Mouse (Mus musculus): ENCODE measurements around the gene Cenpx. TPM values are rescaled to one million over a fixed set of nuclear protein-coding genes. Genes with fewer than 3 reads are reported as not detected.
A peak's percentile ranks its signal among the peaks of the same experiment; 100 is the strongest.

The Cenpx gene
- polyA plus RNA-seq, 1 experiment from 2014 or later = 108 TPM

DNA sequence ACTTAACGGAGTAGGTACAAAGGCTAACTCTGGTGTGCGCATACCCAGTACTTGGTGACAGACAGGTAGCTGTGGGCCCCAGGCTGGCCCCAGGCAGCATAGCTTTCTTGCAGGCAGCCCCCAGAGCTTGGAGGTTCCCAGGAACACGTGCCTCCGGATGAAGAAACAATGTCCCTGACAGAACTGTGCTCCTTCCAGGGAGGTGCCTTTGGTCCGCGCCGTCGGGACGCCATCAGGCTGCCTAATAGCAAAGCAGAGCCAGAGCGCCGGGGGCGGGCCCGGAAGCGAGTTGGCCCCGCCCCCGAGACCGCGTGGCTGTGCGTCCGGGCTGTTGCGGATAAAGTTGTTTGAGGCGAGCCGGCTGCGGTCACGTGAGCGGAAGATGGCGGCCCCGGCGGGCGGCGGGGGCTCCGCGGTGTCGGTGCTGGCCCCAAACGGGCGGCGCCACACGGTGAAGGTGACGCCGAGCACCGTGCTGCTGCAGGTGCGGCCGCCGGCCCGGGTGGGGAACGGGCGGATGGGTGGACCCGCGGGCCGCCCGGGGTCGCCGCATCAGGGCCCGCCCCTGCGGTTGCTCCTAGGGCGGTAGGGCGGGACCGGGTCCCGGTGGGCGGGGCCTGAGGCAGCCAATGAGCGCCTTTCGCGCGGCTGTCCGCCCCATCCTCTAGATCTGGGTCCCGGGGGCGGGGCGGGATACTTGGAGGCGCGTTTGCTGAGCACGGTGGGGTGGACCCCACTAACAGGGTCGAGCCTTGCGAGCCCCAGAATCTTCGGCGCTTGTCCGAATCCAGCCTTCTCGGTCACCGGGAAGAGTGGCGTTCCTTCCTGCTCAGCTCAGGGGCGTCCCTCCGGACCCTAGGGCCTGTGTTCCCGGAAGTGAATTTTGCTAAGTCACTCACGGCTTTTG, 40.6 kb downstream of the Cenpx start, which contains the start of gene Aspscr1:
Gene Aspscr1 (plus strand): TSS at position 287 of the 907 bp plus-strand sequence.
- WGBS = 1% methylated on average over 83 of the region's 83 CpGs
- peaks cover 25% of the 10 kb centered on the region for H3K4me1 ChIP-seq
- peak within 1 kb of the TSS; percentile 83 for H3K4me3 ChIP-seq (replicated peaks)
- no peaks in the 10 kb centered on the region for H3K27me3 ChIP-seq (replicated peaks)
- H3K4me2 ChIP-seq = peak within 1 kb of the TSS; percentile 79
- ATAC-seq (ENCODE audit: low FRiP score) = peak; percentile 98
- H3K9me3 ChIP-seq (replicated peaks) = no peaks in the 10 kb centered on the region
- H3K36me3 ChIP-seq = peaks cover 13% of the 10 kb centered on the region
- H3K9ac ChIP-seq (replicated peaks) = peak within 1 kb of the TSS; percentile 88
- peak within 1 kb of the TSS; percentile 96 for H3K27ac ChIP-seq (replicated peaks)

DNA sequence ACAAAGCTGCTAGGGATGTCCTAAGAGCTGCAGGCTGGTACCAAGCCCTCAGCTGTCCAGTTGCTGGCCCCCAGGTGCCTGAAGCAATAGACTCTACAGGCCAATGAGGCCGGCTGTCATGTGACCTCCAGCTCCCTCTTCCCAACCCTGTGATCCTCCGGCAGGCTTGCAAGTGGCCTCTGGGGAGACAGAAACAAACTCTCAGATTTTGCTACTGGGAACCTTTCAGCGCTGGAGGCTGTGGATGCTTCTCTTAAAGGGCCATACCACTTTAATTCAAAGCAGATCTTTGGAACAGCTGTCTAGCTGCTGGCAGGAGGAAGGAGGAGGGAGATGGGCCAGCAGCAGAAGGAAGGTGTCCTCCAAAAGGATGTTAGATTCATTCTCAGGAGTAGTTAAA, 46.9 kb downstream of the Cenpx start:
- Histone ChIP-seq H3K9ac (replicated peaks) (no peak overlapping the region; the same call in 1 of the 2 replicates), H3K27ac (replicated peaks) (no peak overlapping the region), H3K36me3 (no peaks in the 10 kb centered on the region), H3K4me3 (replicated peaks) (no peak overlapping the region), H3K4me1 (peaks cover 5% of the 10 kb centered on the region; the same call in 1 of the 2 replicates), H3K4me2 (no peak overlapping the region), H3K27me3 (replicated peaks) (peaks cover 23% of the 10 kb centered on the region), H3K9me3 (replicated peaks) (no peaks in the 10 kb centered on the region)
- 3% methylated on average over 3 of the region's 3 CpGs for WGBS
- ATAC-seq (ENCODE audit: low FRiP score) = no peak

DNA sequence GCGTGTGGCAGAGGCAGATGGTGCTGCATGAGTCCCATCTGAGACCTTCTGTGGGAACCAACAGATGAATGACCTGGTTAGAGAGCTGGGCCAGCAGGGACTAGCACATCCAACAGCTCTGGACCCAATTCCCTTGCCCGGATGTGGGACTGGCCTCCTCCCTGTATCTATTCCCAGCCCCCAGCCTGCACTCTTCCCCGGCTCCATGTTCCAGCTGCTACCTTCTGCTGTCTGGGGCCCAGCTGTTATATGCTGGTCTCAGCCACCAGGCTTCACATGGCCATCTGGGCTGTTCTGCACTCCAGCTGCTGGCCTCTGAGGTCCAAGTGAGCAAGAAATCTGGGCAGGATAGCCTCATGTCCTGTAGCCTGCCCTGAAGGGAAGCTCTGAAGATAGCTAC, 48.1 kb downstream of the Cenpx start:
- no peak for ATAC-seq (ENCODE audit: low FRiP score)
- WGBS = 69% methylated on average over 3 of the region's 3 CpGs
- H3K4me3 ChIP-seq (replicated peaks) = no peak overlapping the region
- H3K9me3 ChIP-seq (replicated peaks) = no peaks in the 10 kb centered on the region
- no peak overlapping the region for H3K9ac ChIP-seq (replicated peaks)
- H3K4me1 ChIP-seq = peaks cover 15% of the 10 kb centered on the region
- no peaks in the 10 kb centered on the region for H3K36me3 ChIP-seq
- H3K27me3 ChIP-seq (replicated peaks) = peaks cover 35% of the 10 kb centered on the region
- no peak overlapping the region for H3K27ac ChIP-seq (replicated peaks)
- H3K4me2 ChIP-seq = no peak overlapping the region

DNA sequence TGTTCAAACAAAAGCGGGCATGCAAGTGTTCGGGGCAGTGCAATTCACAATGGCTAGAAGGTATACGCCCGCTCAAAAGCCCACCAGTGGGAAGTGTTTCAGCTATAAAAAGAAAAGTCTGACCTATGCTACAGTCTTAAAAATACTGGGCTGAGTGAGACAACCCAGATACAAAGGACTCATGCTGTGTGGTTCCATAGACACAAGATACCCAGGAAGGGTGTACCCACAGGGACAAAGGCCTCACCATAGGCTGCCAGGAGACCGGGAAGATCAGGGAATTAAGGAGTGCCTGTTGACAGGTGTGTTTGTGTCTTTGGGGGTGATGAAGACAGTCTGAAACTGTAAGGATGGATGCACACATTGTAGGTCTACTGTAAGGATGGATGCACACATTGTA, 49.8 kb downstream of the Cenpx start:
- no peak for ATAC-seq (ENCODE audit: low FRiP score)
- H3K27ac ChIP-seq (replicated peaks) = no peak overlapping the region
- H3K27me3 ChIP-seq (replicated peaks) = peaks cover 52% of the 10 kb centered on the region
- no peak overlapping the region for H3K9ac ChIP-seq (replicated peaks)
- H3K9me3 ChIP-seq (replicated peaks) = no peaks in the 10 kb centered on the region
- peaks cover 28% of the 10 kb centered on the region for H3K4me1 ChIP-seq
- no peak overlapping the region for H3K4me2 ChIP-seq
- no peaks in the 10 kb centered on the region for H3K36me3 ChIP-seq
- no peak overlapping the region for H3K4me3 ChIP-seq (replicated peaks)
- WGBS = 65% methylated on average over 5 of the region's 5 CpGs

DNA sequence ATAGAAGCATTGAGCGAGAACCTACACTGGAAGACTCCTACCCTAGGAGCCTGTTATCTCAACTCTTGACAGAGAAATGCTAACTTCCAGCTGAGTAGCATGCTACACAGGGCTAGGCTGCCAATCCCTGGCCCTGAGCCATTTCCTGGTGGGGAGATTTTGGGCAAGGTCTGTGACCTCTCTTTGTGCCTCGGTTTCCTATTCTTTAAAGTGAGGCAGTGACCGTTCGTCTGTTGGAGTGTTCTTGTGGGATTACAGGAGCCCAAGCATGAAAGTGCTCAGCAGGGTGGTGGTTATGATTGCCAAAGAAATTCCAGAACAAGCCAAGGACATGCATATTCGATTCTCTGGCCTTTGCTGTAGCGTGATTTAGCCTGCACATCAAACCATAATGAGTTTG, 50.8 kb downstream of the Cenpx start:
- Histone ChIP-seq H3K4me2 (no peak overlapping the region), H3K27ac (replicated peaks) (no peak overlapping the region), H3K9ac (replicated peaks) (no peak overlapping the region), H3K9me3 (replicated peaks) (no peaks in the 10 kb centered on the region), H3K4me1 (peaks cover 28% of the 10 kb centered on the region), H3K4me3 (replicated peaks) (no peak overlapping the region), H3K36me3 (no peaks in the 10 kb centered on the region), H3K27me3 (replicated peaks) (peaks cover 61% of the 10 kb centered on the region)
- no peak for ATAC-seq (ENCODE audit: low FRiP score)
- WGBS = 70% methylated on average over 6 of the region's 6 CpGs

DNA sequence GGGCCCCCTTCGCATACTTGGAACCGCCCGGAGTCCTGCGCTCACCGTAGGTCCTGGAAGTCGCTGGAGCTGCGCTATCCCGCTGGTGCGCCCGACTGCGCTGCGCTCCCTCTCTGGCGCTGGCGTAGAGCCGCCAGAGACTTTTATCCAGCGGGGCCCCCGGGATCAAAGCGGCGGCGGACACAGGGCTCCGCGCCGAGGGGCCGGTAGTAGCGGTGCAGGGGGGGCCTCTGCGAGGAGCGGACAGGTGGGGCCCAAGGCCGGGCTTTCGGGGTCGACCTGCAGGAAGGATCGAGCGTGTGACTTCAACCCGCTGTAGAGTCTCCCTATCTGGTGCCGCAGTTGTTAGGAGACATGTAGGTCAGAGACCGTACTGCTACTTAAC, 52.5 kb downstream of the Cenpx start, which contains the start of gene Notum:
Gene Notum (minus strand): TSS at position 100 of the 385 bp plus-strand sequence.
- ATAC-seq (ENCODE audit: low FRiP score) = no peak
- H3K36me3 ChIP-seq = no peaks in the 10 kb centered on the region
- H3K9me3 ChIP-seq (replicated peaks) = no peaks in the 10 kb centered on the region
- H3K9ac ChIP-seq (replicated peaks) = 0 out of 2 replicates have a peak within 1 kb of the TSS, but pooled peaks have one; percentile 15
- peak within 1 kb of the TSS; percentile 38 for H3K4me3 ChIP-seq (replicated peaks)
- WGBS = 1% methylated on average over 35 of the region's 35 CpGs
- H3K27me3 ChIP-seq (replicated peaks) = peaks cover 77% of the 10 kb centered on the region
- peaks cover 23% of the 10 kb centered on the region for H3K4me1 ChIP-seq
- H3K27ac ChIP-seq (replicated peaks) = no peak within 1 kb of the TSS
- peak within 1 kb of the TSS; percentile 64 for H3K4me2 ChIP-seq

Other genes with a start within 250 kb of the Cenpx start
- 68.1 and 76.7 TPM in 2 replicates for gene Arl16, start 246.1 kb downstream of the Cenpx start, polyA plus RNA-seq (2015; fragmentation: Nextera tagmentation; extraction: Ambion mirVana)
- gene Mrpl12, start 229.1 kb downstream of the Cenpx start, polyA plus RNA-seq (2015; fragmentation: Nextera tagmentation; extraction: Ambion mirVana) = 142 and 144 TPM in 2 replicates
- 27.6 and 33.6 TPM in 2 replicates for gene Slc25a10, start 221.9 kb downstream of the Cenpx start, polyA plus RNA-seq (2015; fragmentation: Nextera tagmentation; extraction: Ambion mirVana)
- 0.26 and 0.41 TPM in 2 replicates for gene Gcgr, start 183.0 kb downstream of the Cenpx start, polyA plus RNA-seq (2015; fragmentation: Nextera tagmentation; extraction: Ambion mirVana)
- 229 and 235 TPM in 2 replicates for gene Mcrip1, start 164.0 kb downstream of the Cenpx start, polyA plus RNA-seq (2015; fragmentation: Nextera tagmentation; extraction: Ambion mirVana)
- gene Ppp1r27, start 162.6 kb downstream of the Cenpx start, polyA plus RNA-seq (2015; fragmentation: Nextera tagmentation; extraction: Ambion mirVana) = 0.69 and 14.1 TPM in 2 replicates
- gene P4hb, start 140.5 kb downstream of the Cenpx start, polyA plus RNA-seq (2015; fragmentation: Nextera tagmentation; extraction: Ambion mirVana) = 282 and 351 TPM in 2 replicates
- gene Arhgdia, start 132.1 kb downstream of the Cenpx start, polyA plus RNA-seq (2015; fragmentation: Nextera tagmentation; extraction: Ambion mirVana) = 488 and 542 TPM in 2 replicates
- 219 and 265 TPM in 2 replicates for gene Alyref, start 115.4 kb downstream of the Cenpx start, polyA plus RNA-seq (2015; fragmentation: Nextera tagmentation; extraction: Ambion mirVana)
- gene Anapc11, start 115.3 kb downstream of the Cenpx start, polyA plus RNA-seq (2015; fragmentation: Nextera tagmentation; extraction: Ambion mirVana) = 206 and 208 TPM in 2 replicates
- 0.86 and 3.2 TPM in 2 replicates for gene Npb, start 105.3 kb downstream of the Cenpx start, polyA plus RNA-seq (2015; fragmentation: Nextera tagmentation; extraction: Ambion mirVana)
- 224 and 248 TPM in 2 replicates for gene Pcyt2, start 95.8 kb downstream of the Cenpx start, polyA plus RNA-seq (2015; fragmentation: Nextera tagmentation; extraction: Ambion mirVana)
- 43.2 and 45.1 TPM in 2 replicates for gene Sirt7, start 88.5 kb downstream of the Cenpx start, polyA plus RNA-seq (2015; fragmentation: Nextera tagmentation; extraction: Ambion mirVana)
- gene Mafg, start 80.1 kb downstream of the Cenpx start, polyA plus RNA-seq (2015; fragmentation: Nextera tagmentation; extraction: Ambion mirVana) = 40.1 and 41.0 TPM in 2 replicates
- gene Pycr1, start 70.0 kb downstream of the Cenpx start, polyA plus RNA-seq (2015; fragmentation: Nextera tagmentation; extraction: Ambion mirVana) = 19.1 and 20.8 TPM in 2 replicates
- 2.5 and 2.6 TPM in 2 replicates for gene Myadml2, start 65.6 kb downstream of the Cenpx start, polyA plus RNA-seq (2015; fragmentation: Nextera tagmentation; extraction: Ambion mirVana)
- gene Notum, start 52.6 kb downstream of the Cenpx start, polyA plus RNA-seq (2015; fragmentation: Nextera tagmentation; extraction: Ambion mirVana) = 6.1 and 7.1 TPM in 2 replicates
- 144 and 148 TPM in 2 replicates for gene Aspscr1, start 40.8 kb downstream of the Cenpx start, polyA plus RNA-seq (2015; fragmentation: Nextera tagmentation; extraction: Ambion mirVana)
- gene Lrrc45, start 187 bp upstream of the Cenpx start, polyA plus RNA-seq (2015; fragmentation: Nextera tagmentation; extraction: Ambion mirVana) = 76.8 and 81.3 TPM in 2 replicates
- gene Rac3, start 7.7 kb upstream of the Cenpx start, polyA plus RNA-seq (2015; fragmentation: Nextera tagmentation; extraction: Ambion mirVana) = 459 and 611 TPM in 2 replicates
- gene Dcxr, start 13.5 kb upstream of the Cenpx start, polyA plus RNA-seq (2015; fragmentation: Nextera tagmentation; extraction: Ambion mirVana) = 9.4 and 18.9 TPM in 2 replicates
- gene Cbr2, start 18.4 kb upstream of the Cenpx start, polyA plus RNA-seq (2015; fragmentation: Nextera tagmentation; extraction: Ambion mirVana) = 0.87 and 10.7 TPM in 2 replicates
- 2.2 and 3.1 TPM in 2 replicates for gene Hmga1b, start 49.1 kb upstream of the Cenpx start, polyA plus RNA-seq (2015; fragmentation: Nextera tagmentation; extraction: Ambion mirVana)
- gene Rfng, start 70.5 kb upstream of the Cenpx start, polyA plus RNA-seq (2015; fragmentation: Nextera tagmentation; extraction: Ambion mirVana) = 123 and 136 TPM in 2 replicates
- gene Gps1, start 70.5 kb upstream of the Cenpx start, polyA plus RNA-seq (2015; fragmentation: Nextera tagmentation; extraction: Ambion mirVana) = 266 and 277 TPM in 2 replicates
- 45.4 and 52.4 TPM in 2 replicates for gene Dus1l, start 82.7 kb upstream of the Cenpx start, polyA plus RNA-seq (2015; fragmentation: Nextera tagmentation; extraction: Ambion mirVana)
- 67.9 and 71.0 TPM in 2 replicates for gene Fasn, start 110.8 kb upstream of the Cenpx start, polyA plus RNA-seq (2015; fragmentation: Nextera tagmentation; extraction: Ambion mirVana)
- 5.9 and 6.2 TPM in 2 replicates for gene Ccdc57, start 219.1 kb upstream of the Cenpx start, polyA plus RNA-seq (2015; fragmentation: Nextera tagmentation; extraction: Ambion mirVana)
- gene Slc16a3, start 234.7 kb upstream of the Cenpx start, polyA plus RNA-seq (2015; fragmentation: Nextera tagmentation; extraction: Ambion mirVana) = 11.3 and 15.3 TPM in 2 replicates